Mouse (Mus musculus) testis, postnatal 14 days (tissue): ENCODE data around the gene Nkiras2.
"Not testable (repeated sequence)": the region's sequence is repeated elsewhere in the genome, so short reads cannot be mapped to it uniquely, and the experiment has no call there.

Experiments used
- DNase-seq: peaks from one replicate; pipeline ENCODE4 v3.0.0; 2021; ENCODE audit warnings: low spot score

Nkiras2 gene

GRCm38 (mm10) chr11:100634530-100634929, 15.5 kb downstream of the Nkiras2 start:
- DNase-seq: no peak

- DNase-seq: no peak
Observed at GRCm38 (mm10) chr11:100640159-100640906, 21.3 kb downstream of the Nkiras2 start.

- DNase-seq: no peak
Observed at GRCm38 (mm10) chr11:100643612-100644575, 24.9 kb downstream of the Nkiras2 start.

- DNase-seq: no peak
Observed at GRCm38 (mm10) chr11:100646265-100646664, 27.2 kb downstream of the Nkiras2 start.

GRCm38 (mm10) chr11:100648405-100648804, 29.4 kb downstream of the Nkiras2 start:
- DNase-seq: no peak

- no peak for DNase-seq
Observed at GRCm38 (mm10) chr11:100651205-100651604, 32.2 kb downstream of the Nkiras2 start.

- DNase-seq: no peak
Observed at GRCm38 (mm10) chr11:100651748-100652147, 32.7 kb downstream of the Nkiras2 start.

- not testable (repeated sequence) for DNase-seq
Observed at GRCm38 (mm10) chr11:100655589-100655988, 36.5 kb downstream of the Nkiras2 start.

GRCm38 (mm10) chr11:100656458-100656857, 37.4 kb downstream of the Nkiras2 start:
- no peak for DNase-seq

- no peak for DNase-seq
Observed at GRCm38 (mm10) chr11:100659806-100660205, 40.8 kb downstream of the Nkiras2 start.

GRCm38 (mm10) chr11:100671049-100671448, 52.0 kb downstream of the Nkiras2 start:
- no peak for DNase-seq

- no peak for DNase-seq
Observed at GRCm38 (mm10) chr11:100671956-100672355, 52.9 kb downstream of the Nkiras2 start.

GRCm38 (mm10) chr11:100673169-100673568, 54.1 kb downstream of the Nkiras2 start:
- peak; percentile 39 for DNase-seq
